ENCODE assay signal across 8 mouse cellular contexts in genomic region chr7:43671064-43671808, GRCm38 (mm10). TPM values are rescaled to one million over a fixed set of nuclear protein-coding genes. Genes with fewer than 3 reads are reported as not detected.
DNase-seq lines count a peak whose midpoint lies in the region; ATAC-seq and TF ChIP-seq lines count a peak whose summit lies in the region.

No protein-coding gene starts in this region.

- ATAC-seq in heart, postnatal 0 days (ENCODE audit: insufficient read depth, low read depth) = 0 out of 2 replicates have a peak, but pooled peaks have one; percentile 2
- ATAC-seq in hindbrain, embryonic 13.5 days (ENCODE audit: low FRiP score) = peak; percentile 58
- ATAC-seq in midbrain, embryonic 11.5 days (ENCODE audit: low FRiP score) = peak; percentile 45
- no peak for ATAC-seq in inflammation-experienced regulatory T-cells, adult 6 months

- no peak for DNase-seq in heart, postnatal 0 days (ENCODE audit: low spot score)
- no peak for DNase-seq in heart, adult 9 months (ENCODE audit: low spot score in 2 of 2)
- no peak for DNase-seq in midbrain, embryonic 11.5 days (ENCODE audit: low spot score, missing footprints)
- DNase-seq in left cerebral cortex, postnatal 14 days (ENCODE audit: low spot score in 2 of 2) = no peak
- DNase-seq in layer of hippocampus, adult 11-12 months (ENCODE audit: low spot score) = no peak

- intact Hi-C loops in left cerebral cortex, postnatal 14 days (cut with DNase I) = no loop called here

- no peak overlapping the region for H3K9ac ChIP-seq in heart, postnatal 0 days (replicated peaks; ENCODE audit: low read depth, low read length)
- H3K9ac ChIP-seq in hindbrain, embryonic 13.5 days = peak overlapping the region; percentile 82
- H3K9ac ChIP-seq in midbrain, embryonic 11.5 days (ENCODE audit: low read length) = peak overlapping the region; percentile 80

- TF ChIP-seq EP300 in heart, postnatal 0 days (IDR thresholded peaks at IDR 0.05; ENCODE audit: low read depth) = no peak

- no peaks in the 10 kb centered on the region for H3K27me3 ChIP-seq in heart, postnatal 0 days (ENCODE audit: control insufficient read depth, insufficient read depth, low read length)
- H3K27me3 ChIP-seq in hindbrain, embryonic 13.5 days = no peaks in the 10 kb centered on the region
- no peaks in the 10 kb centered on the region for H3K27me3 ChIP-seq in midbrain, embryonic 11.5 days (ENCODE audit: control insufficient read depth, insufficient read depth, low read length)

- no peak for TF ChIP-seq CTCF in heart, postnatal 0 days (IDR thresholded peaks at IDR 0.05; ENCODE audit: low read depth)

- WGBS in heart, postnatal 0 days = 66% methylated on average over 11 of the region's 11 CpGs
- 66% methylated on average over 11 of the region's 11 CpGs for WGBS in hindbrain, embryonic 13.5 days
- WGBS in midbrain, embryonic 11.5 days = 67% methylated on average over 11 of the region's 11 CpGs

- peak overlapping the region; percentile 82; the same call in 1 of the 2 replicates for H3K4me2 ChIP-seq in heart, postnatal 0 days (ENCODE audit: low read depth, low read length)
- H3K4me2 ChIP-seq in hindbrain, embryonic 13.5 days = peak overlapping the region; percentile 84
- peak overlapping the region; percentile 74 for H3K4me2 ChIP-seq in midbrain, embryonic 11.5 days

- H3K4me1 ChIP-seq in heart, postnatal 0 days (ENCODE audit: control insufficient read depth, insufficient read depth) = peaks cover 9% of the 10 kb centered on the region
- peaks cover 10% of the 10 kb centered on the region for H3K4me1 ChIP-seq in brown adipose tissue, adult 24 weeks (ENCODE audit: control insufficient read depth, insufficient read depth, insufficient read length, low read length)
- H3K4me1 ChIP-seq in hindbrain, embryonic 13.5 days (replicated peaks) = peaks cover 11% of the 10 kb centered on the region
- peaks cover 6% of the 10 kb centered on the region; the same call in 1 of the 2 replicates for H3K4me1 ChIP-seq in midbrain, embryonic 11.5 days (ENCODE audit: control insufficient read depth, insufficient read depth, low read length)

- H3K9me3 ChIP-seq in heart, postnatal 0 days (replicated peaks; ENCODE audit: control insufficient read depth, low read length) = no peaks in the 10 kb centered on the region
- no peaks in the 10 kb centered on the region for H3K9me3 ChIP-seq in hindbrain, embryonic 13.5 days
- no peaks in the 10 kb centered on the region for H3K9me3 ChIP-seq in midbrain, embryonic 11.5 days (ENCODE audit: control insufficient read depth, low read length)

- peak overlapping the region; percentile 64 for H3K4me3 ChIP-seq in heart, postnatal 0 days (ENCODE audit: low read depth, low read length)
- H3K4me3 ChIP-seq in brown adipose tissue, adult 24 weeks (ENCODE audit: insufficient read depth, low read depth, low read length) = peak overlapping the region; percentile 3; the same call in 1 of the 2 replicates
- H3K4me3 ChIP-seq in hindbrain, embryonic 13.5 days = peak overlapping the region; percentile 54
- peak overlapping the region; percentile 67 for H3K4me3 ChIP-seq in midbrain, embryonic 11.5 days (ENCODE audit: low read depth, low read length)

- H3K36me3 ChIP-seq in heart, postnatal 0 days (replicated peaks; ENCODE audit: control insufficient read depth, insufficient read depth, low read length) = peaks cover 15% of the 10 kb centered on the region
- H3K36me3 ChIP-seq in hindbrain, embryonic 13.5 days = peaks cover 21% of the 10 kb centered on the region
- peaks cover 11% of the 10 kb centered on the region for H3K36me3 ChIP-seq in midbrain, embryonic 11.5 days (ENCODE audit: control insufficient read depth, insufficient read depth, low read length)

- peak overlapping the region; percentile 12; the same call in 1 of the 2 replicates for H3K27ac ChIP-seq in heart, postnatal 0 days (ENCODE audit: low read depth)
- peak overlapping the region; percentile 83 for H3K27ac ChIP-seq in brown adipose tissue, adult 24 weeks (replicated peaks; ENCODE audit: low read depth, low read length)
- H3K27ac ChIP-seq in hindbrain, embryonic 13.5 days = peak overlapping the region; percentile 58; the same call in 1 of the 2 replicates
- H3K27ac ChIP-seq in midbrain, embryonic 11.5 days (ENCODE audit: low read depth, low read length) = no peak overlapping the region

RNA-seq across cellular contexts. Expression of gene Ctu1, which starts 0.6 kb away (rescaled TPM):
- 6.3 and 7.9 TPM in 2 replicates for total RNA-seq in heart, postnatal 0 days (2014; rRNA removed; ENCODE audit: low replicate concordance)
- polyA plus RNA-seq in heart, postnatal 0 days (2015; fragmentation: Nextera tagmentation; extraction: Ambion mirVana) = 3.6 and 3.9 TPM in 2 replicates
- 1.7 and 2.5 TPM in 2 replicates for polyA plus RNA-seq in brown adipose tissue, adult 24 weeks (2012; ENCODE audit: insufficient read depth, insufficient read length, missing spikeins)
- 20.4 and 21.8 TPM in 2 replicates for polyA plus RNA-seq in hindbrain, embryonic 13.5 days (2015; fragmentation: Nextera tagmentation; extraction: Ambion mirVana)
- polyA plus RNA-seq in midbrain, embryonic 11.5 days (2014; fragmentation: Nextera tagmentation; extraction: Ambion mirVana) = 9.3 and 9.9 TPM in 2 replicates
- 1 to 10 TPM; 8.2 to 8.9 TPM for total RNA-seq in left cerebral cortex, postnatal 14 days (2021)
- polyA plus RNA-seq in inflammation-experienced regulatory T-cells, adult 6 months (2017; shearing (Covaris generic)) = 1 to 10 TPM; 1.1 to 2.0 (median 1.3) TPM

RNA-seq across cellular contexts. Expression of gene Siglece, which starts 11.3 kb away (rescaled TPM):
- not detected in 2 replicates for total RNA-seq in heart, postnatal 0 days (2014; rRNA removed; ENCODE audit: low replicate concordance)
- polyA plus RNA-seq in heart, postnatal 0 days (2015; fragmentation: Nextera tagmentation; extraction: Ambion mirVana) = 0.41 and 0.56 TPM in 2 replicates
- 1.3 and 2.7 TPM in 2 replicates for polyA plus RNA-seq in brown adipose tissue, adult 24 weeks (2012; ENCODE audit: insufficient read depth, insufficient read length, missing spikeins)
- polyA plus RNA-seq in hindbrain, embryonic 13.5 days (2015; fragmentation: Nextera tagmentation; extraction: Ambion mirVana) = 0.28 and 0.49 TPM in 2 replicates
- polyA plus RNA-seq in midbrain, embryonic 11.5 days (2014; fragmentation: Nextera tagmentation; extraction: Ambion mirVana) = 0.26 and 0.51 TPM in 2 replicates
- 1 to 10 TPM; 1.2 to 1.5 TPM for total RNA-seq in left cerebral cortex, postnatal 14 days (2021)
- under 1 TPM; 0.45 to 0.78 (median 0.51) TPM for polyA plus RNA-seq in inflammation-experienced regulatory T-cells, adult 6 months (2017; shearing (Covaris generic))

RNA-seq across cellular contexts. Expression of gene Klk14, which starts 19.0 kb away (rescaled TPM):
- total RNA-seq in heart, postnatal 0 days (2014; rRNA removed; ENCODE audit: low replicate concordance) = not detected in 2 replicates
- polyA plus RNA-seq in heart, postnatal 0 days (2015; fragmentation: Nextera tagmentation; extraction: Ambion mirVana) = not detected in 2 replicates
- not detected in 2 replicates for polyA plus RNA-seq in brown adipose tissue, adult 24 weeks (2012; ENCODE audit: insufficient read depth, insufficient read length, missing spikeins)
- polyA plus RNA-seq in hindbrain, embryonic 13.5 days (2015; fragmentation: Nextera tagmentation; extraction: Ambion mirVana) = not detected in 2 replicates
- polyA plus RNA-seq in midbrain, embryonic 11.5 days (2014; fragmentation: Nextera tagmentation; extraction: Ambion mirVana) = not detected in 2 replicates
- total RNA-seq in left cerebral cortex, postnatal 14 days (2021) = not detected
- polyA plus RNA-seq in inflammation-experienced regulatory T-cells, adult 6 months (2017; shearing (Covaris generic)) = not detected

RNA-seq across cellular contexts. Expression of gene Ceacam18, which starts 36.7 kb away (rescaled TPM):
- not detected in 2 replicates for total RNA-seq in heart, postnatal 0 days (2014; rRNA removed; ENCODE audit: low replicate concordance)
- polyA plus RNA-seq in heart, postnatal 0 days (2015; fragmentation: Nextera tagmentation; extraction: Ambion mirVana) = not detected in 2 replicates
- polyA plus RNA-seq in brown adipose tissue, adult 24 weeks (2012; ENCODE audit: insufficient read depth, insufficient read length, missing spikeins) = not detected in 2 replicates
- not detected in 2 replicates for polyA plus RNA-seq in hindbrain, embryonic 13.5 days (2015; fragmentation: Nextera tagmentation; extraction: Ambion mirVana)
- polyA plus RNA-seq in midbrain, embryonic 11.5 days (2014; fragmentation: Nextera tagmentation; extraction: Ambion mirVana) = not detected in 2 replicates
- total RNA-seq in left cerebral cortex, postnatal 14 days (2021) = under 1 TPM in 1 of 2 experiments, not detected in 1; 0.18 TPM
- polyA plus RNA-seq in inflammation-experienced regulatory T-cells, adult 6 months (2017; shearing (Covaris generic)) = not detected

RNA-seq across cellular contexts. Expression of gene Klk13, which starts 41.1 kb away (rescaled TPM):
- total RNA-seq in heart, postnatal 0 days (2014; rRNA removed; ENCODE audit: low replicate concordance) = not detected in 2 replicates
- not detected in 2 replicates for polyA plus RNA-seq in heart, postnatal 0 days (2015; fragmentation: Nextera tagmentation; extraction: Ambion mirVana)
- not detected in 2 replicates for polyA plus RNA-seq in brown adipose tissue, adult 24 weeks (2012; ENCODE audit: insufficient read depth, insufficient read length, missing spikeins)
- polyA plus RNA-seq in hindbrain, embryonic 13.5 days (2015; fragmentation: Nextera tagmentation; extraction: Ambion mirVana) = 0.09 and 0.10 TPM in 2 replicates
- 0.29 TPM in 1 of 2 replicates, not detected in the other for polyA plus RNA-seq in midbrain, embryonic 11.5 days (2014; fragmentation: Nextera tagmentation; extraction: Ambion mirVana)
- total RNA-seq in left cerebral cortex, postnatal 14 days (2021) = not detected
- polyA plus RNA-seq in inflammation-experienced regulatory T-cells, adult 6 months (2017; shearing (Covaris generic)) = under 1 TPM in 1 of 3 experiments, not detected in 2; 0.38 TPM

Comparison
In these comparisons a context has a peak if more than half of its experiments do, and no peak if none do; other contexts are left out.
1. H3K4me3 ChIP-seq: peak in every context shown above with its lines; median percentile 67 in midbrain, embryonic 11.5 days; 64 in heart, postnatal 0 days; 54 in hindbrain, embryonic 13.5 days; 3 in brown adipose tissue, adult 24 weeks.